Mouse (Mus musculus): ENCODE measurements around the gene Rtbdn. TPM values are rescaled to one million over a fixed set of nuclear protein-coding genes. Genes with fewer than 3 reads are reported as not detected.
A peak's percentile ranks its signal among the peaks of the same experiment; 100 is the strongest.

Rtbdn gene
- total RNA-seq, 2 experiments from 2014 or later: not detected

DNA sequence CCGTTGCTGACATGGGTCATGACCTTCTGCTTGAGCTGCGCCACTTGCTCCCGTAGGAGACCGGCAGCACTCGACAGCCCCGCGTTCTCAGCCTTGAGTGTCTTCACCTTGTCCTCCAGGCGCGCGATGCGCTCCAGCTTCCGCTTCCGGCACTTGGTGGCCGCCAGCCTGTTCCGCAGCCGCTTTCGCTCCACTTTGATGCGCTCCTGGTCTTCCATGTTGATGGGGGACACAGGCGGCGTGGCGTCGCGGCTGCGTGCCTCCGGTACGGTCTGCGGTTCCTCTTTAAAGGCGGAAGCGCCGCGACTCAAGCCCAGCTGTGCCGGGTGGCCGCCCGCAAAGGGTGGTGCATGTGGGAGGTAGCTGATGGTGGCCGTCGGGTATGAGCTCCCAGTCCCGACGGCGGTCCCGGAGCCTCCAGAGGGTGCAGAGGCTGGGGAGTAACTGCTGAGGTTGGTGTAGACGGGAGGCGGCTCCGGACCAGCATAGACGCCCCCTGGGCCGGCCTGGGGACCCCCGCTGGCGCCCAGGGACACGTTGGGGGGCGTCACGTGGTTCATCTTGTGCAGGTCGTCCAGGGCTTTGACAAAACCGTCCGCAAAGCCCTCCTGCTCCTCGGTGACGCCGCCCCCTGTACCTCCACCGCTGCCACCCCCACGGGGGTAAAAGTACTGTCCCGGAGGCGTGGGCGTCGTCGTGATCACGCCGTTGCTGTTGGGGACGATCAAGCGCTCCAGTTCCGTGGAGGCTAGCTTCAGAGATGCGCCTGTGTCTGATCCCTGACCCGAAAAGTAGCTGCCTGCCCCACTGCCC is 30.9 kb downstream of the Rtbdn start:
- intact Hi-C loops (cut with DNase I): loop anchor here (5.0 kb wide), 1 partner anchor 315 kb away; the partner anchor contains the start of gene Ier2
- peak; percentile 76 to 79 for DNase-seq

DNA sequence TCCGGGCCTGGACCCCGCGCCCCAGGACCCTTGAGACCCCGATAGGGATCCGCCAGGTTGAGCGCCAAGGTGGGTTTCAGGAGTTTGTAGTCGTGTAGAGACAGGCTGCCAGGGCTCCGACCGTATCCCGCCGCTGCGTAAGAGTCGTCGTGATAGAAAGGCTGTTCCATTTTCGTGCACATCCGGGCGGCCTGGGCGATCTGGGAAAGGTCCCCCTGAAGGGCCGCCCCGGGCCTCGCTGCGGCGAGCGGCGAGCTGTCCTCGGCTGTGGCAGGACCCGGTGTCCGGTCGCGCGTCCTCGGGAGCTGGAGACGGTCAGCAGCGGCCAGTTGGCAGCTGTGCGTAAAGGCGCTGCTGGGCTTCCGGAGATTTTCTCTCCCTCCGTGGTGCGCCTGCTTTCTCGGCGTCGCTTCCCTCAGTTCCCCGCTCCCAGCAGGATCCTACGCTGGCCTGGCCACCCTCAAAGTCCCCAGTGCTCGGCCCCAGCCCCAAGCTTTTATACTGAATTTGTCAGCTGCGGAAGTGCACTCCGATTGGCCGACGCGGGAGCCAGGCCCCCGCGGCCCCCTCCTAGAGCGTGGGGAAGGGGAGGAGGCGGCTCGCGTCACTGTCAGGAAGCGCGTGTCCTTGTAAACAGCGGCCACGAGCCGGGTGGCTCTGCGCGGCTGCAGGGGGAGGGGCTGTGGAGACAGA is 31.6 kb downstream of the Rtbdn start, which contains the start of gene Junb:
Junb (minus strand) TSS at position 471 of the 693 bp plus-strand sequence.
- intact Hi-C loops (cut with DNase I): loop anchor here (5.0 kb wide), 1 partner anchor 316 kb away; the partner anchor contains the start of gene Ier2
- peak; percentile 96 for DNase-seq

DNA sequence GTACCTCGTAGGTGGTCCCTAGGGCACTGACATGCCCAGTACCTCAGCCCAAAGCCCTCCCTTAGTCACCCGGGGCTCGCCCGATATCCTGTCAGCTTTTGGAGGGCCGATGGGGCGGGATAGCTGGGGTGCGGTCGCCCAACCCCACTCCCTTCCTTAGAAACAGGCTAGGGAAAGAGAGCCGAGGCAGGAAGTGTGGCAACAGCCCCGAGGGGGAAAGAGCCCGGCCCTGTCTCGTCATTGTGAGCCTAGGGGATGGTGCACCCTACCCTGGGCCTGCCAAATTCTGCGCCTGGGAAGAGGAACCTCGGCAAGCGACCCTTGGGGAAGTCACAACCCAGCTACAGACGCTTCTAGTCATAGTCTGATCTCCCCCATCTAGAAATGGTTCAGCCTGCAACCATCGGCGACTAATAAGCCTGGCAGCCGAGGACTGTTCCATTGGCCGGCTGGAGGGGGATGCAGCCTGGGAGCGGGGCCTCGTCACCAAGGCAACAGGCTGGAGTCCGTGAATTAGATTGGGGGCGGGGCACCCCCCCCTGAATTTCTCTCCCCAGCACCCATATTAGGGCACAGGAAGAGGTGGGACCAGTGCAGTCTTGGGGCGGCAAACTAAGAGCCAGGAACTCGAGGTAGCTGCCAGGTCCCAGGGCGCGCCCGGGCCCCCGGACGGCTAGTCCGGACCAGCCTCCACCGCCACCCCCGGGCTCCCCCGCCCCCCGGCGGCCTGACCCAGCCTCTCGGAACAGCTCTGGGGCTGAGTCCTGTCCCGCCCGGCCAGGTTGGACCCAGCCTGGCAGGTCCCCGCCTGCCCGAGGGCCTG is 33.0 kb downstream of the Rtbdn start:
- intact Hi-C loops (cut with DNase I): loop anchor here (5.0 kb wide), 1 partner anchor 318 kb away; the partner anchor contains the start of gene Ier2
- peak; percentile 93 to 95 for DNase-seq

DNA sequence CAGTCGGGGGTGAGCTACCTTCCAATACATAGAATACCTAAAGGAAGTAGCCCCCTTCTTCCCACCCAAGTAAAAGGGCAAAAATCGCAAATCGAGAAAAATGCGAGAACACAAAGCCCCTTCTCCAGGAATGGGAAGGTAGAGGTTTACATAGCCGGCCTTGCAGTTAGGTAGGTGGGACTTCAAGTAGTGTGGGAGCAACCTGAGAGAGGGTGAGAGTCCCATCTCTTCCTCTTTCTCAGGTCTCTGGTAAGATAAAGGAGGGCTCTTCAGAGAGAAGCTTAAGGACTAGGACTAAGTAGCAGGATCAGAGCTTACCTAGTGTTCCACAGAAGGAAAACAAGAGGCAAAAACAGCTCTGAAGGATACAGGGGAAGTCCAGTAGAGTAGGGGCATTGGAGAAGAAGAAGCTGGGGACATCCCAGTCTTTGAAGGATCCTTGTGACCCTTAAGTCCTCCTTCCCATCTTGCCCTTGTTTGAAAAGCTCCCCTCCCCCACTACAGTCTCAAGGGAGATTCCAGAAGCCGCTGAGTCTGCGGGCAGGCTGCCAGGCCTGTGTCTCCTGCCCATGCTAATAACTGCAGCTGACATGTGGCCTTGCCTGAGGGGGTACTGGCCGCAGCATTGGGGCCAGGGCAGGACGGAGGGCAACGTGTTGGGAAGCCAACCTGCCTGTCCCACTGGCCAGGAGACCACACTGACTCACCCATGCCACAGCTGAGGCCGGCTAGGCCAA is 34.0 kb downstream of the Rtbdn start:
- intact Hi-C loops (cut with DNase I): no loop called here
- peak; percentile 87 to 88 for DNase-seq

DNA sequence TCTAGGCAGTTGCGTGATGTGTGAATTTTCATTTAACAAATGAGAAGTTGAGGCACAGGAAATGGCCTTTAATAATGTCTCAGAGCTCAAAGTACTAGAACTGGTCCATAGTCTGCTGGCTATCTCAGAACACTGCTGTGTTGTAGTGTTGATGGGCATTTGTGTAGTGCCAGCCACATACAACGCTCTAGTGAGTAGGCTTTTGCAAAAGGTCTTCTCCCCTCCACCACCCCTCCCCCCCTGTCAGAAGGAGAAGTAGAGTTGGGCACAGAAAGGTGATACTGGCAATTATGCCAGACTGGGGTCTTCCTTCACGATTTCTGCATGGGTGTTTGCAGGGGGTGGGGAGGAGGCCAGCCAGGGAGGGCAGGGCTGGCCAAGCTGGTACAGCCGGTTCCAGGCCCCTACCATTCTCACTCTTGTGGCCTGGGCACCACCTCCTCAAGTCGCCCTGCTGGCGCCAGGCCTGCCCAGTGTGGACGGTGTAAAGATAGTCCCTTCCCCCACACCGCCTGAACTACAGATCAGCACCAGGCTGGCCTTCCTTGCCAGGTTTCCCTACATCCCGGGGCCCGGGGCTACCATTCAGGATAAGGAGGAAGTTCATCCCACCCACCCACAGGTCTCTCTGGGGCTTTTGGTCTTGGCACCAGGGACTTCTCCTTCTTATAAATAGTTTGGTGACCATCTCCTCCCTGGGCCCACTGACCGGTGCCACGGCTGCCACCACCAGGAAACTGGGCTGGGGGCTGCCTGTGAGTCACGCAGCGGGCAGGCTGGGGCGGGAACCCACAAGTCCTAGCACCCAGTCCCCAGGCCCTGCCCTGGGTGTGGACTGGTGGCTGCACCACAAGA is 35.1 kb downstream of the Rtbdn start:
- intact Hi-C loops (cut with DNase I): no loop called here

DNA sequence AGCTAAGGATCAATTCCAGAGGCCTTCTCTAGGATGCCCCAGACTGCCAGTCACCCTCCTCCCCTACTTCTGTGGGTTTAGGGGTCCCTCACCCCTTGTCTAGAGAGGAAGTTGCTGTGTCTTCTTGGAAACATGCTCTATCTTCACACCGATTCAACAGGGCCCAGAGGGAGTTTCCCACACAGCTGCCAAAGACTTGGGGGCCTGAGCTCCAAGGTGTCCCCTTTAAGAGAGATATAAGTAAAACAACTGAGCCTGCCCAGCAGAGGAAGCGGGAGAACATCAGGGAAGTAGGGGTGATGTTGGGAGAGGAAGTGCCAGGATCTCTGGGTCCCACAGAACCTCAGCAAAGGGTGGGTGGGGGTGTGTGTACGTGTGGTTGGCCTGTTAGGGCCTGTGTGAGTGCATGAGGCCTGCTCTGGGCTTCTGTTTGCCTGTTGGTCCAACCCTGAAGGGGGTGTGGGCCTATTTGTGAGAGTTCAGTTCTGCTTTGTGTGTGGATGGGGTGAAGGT is 35.8 kb downstream of the Rtbdn start:
- DNase-seq: no peak
- intact Hi-C loops (cut with DNase I): no loop called here

More for the DNA sequence above, 35.1 kb downstream of the Rtbdn start:
- DNase-seq: no peak

DNA sequence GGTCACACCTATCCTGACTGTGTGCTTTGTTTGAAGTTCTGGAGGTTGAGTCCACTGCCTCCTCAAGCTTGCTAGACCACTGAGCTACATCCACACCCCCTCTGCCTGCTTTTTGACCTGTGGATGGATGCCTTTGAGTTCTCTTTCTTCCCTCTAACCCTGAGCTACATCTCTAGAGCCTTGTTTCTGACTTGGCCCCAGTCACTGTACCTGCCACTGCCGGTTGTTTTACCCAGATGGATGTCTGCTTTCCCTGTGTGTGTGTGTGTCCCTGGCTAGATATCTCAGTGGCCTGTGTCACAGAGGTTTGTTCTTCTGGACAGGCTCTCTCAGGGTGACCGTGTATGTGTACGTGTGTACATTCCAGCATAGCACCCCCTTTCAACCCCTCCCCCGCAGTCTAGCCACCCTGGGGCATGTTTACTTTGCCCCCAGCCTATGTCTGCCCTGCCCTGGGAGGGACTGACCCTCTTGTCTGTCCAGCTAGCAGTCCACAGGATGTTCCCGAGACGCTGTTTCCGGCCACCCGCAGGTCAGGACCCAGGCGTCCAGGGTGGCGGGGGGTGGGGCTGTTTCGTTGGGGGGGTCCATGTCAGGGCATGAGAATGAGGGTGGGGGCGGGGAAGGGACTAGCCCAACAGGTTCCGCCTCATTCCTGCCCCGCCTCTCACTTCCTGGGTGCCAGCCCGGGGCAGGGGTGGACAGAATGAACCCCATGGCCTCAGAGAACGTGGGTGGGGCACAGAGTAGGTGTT is 37.7 kb downstream of the Rtbdn start:
- intact Hi-C loops (cut with DNase I): no loop called here
- no peak for DNase-seq

DNA sequence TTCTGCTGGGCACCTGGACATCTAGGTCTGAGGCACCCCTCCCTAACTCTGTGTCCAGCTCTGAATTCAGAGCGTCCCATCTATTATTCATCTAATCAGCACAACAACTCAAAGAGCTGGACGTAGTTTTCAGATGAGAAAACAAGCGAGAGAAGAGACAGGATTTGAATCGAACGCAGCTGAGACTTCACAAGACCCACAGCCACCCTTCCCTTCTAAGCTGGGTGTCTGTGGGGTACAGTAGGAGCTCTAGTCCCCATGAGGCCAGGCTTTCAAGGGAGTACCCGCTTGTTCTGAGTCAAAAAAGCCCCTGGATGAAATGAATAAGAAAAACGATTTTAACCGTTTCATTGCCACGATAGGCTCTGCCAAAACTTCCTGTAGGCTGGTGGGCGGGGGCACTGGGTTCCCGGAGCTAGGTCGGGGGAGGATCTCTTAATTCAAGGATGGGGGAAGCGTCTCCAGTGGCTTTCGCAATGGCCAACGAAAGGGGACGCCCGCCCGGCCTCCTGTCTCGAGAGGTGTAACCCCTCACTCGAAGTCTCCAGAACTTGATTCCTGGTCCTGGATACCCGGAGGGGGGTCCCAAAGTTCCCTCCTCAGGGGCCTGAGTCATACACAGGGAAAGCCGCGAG is 38.4 kb downstream of the Rtbdn start:
- no peak for DNase-seq
- intact Hi-C loops (cut with DNase I): no loop called here

DNA sequence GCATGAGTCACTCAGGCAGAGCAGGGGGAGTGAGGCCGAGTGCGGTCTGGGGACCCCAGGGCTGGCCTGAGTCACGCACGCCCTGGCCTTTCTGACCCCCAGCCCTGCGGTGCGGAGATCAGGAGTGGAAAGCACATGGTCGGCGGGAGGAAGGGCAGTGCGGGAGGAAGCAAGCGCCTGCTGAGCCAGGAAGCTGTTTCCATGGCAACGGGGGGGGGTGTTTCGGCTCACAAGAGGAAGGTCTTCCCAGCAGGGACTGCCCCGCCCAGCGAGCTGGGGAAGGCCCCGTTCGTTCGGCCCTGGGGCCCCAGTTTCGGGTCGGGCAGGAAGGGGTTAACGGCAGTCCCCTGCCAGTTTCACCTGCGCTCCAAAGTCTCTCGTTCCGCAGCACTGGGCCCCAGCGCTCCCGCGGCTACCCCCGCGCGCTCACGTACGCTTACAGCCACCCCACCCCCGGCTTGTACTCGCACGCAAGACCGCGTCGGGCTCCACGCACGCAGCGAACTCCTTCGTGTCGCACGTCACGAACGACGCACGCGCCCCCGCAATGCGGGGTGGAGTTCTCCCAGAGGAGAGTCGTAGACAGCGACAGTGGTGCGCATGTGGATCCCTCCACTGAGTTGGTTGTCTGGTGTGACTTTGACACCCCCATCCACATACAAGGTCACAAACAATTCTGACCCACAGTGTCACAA is 39.0 kb downstream of the Rtbdn start:
- peak; percentile 91 for DNase-seq
- intact Hi-C loops (cut with DNase I): no loop called here

DNA sequence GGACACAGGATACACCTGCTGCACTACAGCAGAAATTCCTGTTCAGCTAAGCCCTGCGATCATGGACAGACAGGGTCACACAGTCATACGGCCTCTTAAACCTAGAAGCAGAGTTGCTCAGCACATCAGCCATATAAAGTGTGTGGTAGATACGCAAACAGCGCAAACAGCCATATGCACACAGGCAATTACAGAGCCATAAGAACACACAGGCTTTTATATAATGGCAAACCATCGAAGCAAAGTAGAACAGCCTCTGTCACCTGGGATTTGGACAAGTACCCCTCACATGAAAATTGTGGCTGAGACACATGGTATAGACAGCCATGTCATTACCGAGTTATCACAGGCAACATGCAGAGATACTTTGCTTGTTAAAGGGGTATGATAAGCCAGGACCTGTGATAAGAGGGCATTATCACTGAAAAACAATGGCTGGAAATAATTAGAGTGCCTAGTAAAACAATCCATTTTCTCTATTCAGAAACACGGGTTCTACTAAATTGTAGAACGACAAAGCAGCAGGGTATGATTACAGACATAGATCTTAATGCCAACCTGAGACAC is 39.7 kb downstream of the Rtbdn start:
- no peak for DNase-seq
- intact Hi-C loops (cut with DNase I): no loop called here

DNA sequence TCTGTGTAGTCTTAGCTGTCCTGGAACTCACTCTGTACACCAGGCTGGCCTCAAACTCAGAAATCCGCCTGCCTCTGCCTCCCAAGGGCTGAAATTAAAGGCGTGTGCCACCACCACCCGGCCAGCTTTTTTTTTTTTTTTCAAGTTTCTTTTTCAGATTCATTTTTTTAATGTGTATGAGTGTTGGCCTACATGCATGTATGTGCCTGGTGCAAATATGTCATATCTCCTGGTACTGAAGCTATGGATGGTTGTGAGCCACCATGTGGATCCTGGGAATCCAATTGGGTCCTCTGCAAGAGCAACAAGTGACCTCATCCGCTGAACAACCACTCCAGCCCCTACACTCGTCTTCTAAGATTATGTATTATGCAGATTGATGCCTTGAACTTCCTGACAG is 40.6 kb downstream of the Rtbdn start:
- intact Hi-C loops (cut with DNase I): no loop called here
- no peak for DNase-seq

DNA sequence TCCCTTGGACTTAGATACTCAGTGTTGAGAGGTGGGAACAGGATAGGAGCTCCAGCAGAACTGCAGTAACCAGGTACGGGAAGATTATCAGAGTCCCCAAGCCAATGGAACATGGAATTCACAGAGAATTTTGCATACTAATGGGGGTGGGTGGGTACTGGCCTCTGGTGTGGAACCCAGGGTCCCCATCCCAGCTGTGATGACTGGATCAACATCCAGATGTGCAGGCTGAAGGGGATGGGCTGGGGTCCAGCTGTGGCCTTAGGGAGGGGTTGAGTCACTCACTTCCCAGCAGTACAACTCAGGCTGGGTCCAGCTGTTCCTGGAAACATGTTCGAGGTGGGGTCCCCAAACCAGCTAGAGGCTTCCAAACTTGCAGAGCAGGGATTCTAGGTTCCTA is 41.1 kb downstream of the Rtbdn start:
- DNase-seq: peak; percentile 66 to 73
- intact Hi-C loops (cut with DNase I): no loop called here

DNA sequence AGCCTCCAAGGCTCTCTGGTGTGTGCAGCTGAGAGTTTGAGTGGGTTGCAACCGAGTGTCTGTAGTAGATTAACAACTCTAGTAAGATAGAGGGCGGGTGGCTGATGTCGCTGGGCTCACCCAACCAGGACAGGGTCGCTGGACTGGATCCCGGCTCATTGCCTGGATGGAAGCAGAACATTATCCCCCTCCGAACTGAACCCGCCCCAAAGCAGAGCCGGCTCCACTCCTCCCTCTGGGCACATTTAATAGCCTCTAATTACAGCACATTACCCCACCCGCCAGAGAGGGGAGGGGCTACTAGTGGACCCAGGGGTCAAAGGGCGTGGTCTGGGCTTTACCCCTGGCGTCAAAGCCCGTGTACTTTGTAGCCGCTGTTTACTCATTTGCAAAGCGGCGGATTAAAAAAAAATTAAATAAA is 42.5 kb downstream of the Rtbdn start:
- intact Hi-C loops (cut with DNase I): no loop called here
- DNase-seq: peak; percentile 58 to 61

DNA sequence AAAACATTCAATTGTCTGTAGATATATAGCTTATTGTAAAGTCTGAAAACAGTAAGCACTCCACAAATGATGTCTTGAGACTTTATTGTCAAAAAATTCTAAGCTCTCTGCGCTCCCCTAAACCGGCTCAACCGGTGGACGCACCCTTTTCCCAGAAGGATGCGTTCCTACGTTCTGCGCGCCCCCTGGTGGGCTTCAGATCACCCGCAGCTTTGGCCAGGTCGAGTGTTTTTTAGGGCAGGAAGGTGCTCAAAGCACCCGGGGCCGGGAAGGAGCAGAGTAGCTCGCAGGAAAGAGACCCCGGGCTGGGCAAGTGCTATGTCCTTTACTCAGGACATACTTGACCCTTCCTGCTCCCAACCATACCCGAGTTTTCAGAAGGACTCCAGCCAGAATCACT is 43.0 kb downstream of the Rtbdn start:
- intact Hi-C loops (cut with DNase I): loop anchor here (1.0 kb wide), 1 partner anchor 16 kb away; no protein-coding TSS in a partner anchor
- peak; percentile 96 to 98 for DNase-seq

DNA sequence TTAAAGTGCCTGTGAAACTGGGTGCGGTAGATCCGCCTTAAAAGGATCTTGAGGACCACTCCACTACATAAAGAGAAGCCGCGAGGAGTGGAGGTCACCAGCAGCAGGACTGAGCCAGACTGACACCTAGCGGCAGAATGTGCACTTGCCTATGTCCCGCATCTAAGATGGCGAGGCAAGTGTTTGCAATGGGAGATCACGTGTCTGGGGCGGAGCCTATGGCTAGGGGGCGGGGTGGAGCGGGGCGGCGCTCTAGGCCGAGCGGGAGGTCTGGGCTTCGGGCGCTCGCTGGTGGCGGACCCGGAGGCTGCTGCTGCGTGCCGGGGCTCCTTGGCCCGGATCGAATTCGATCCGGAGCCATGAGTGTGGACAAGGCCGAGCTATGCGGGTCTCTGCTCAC is 43.6 kb downstream of the Rtbdn start, which contains the start of gene Hook2:
Hook2 (plus strand) TSS at position 255 of the 400 bp plus-strand sequence.
- intact Hi-C loops (cut with DNase I): loop anchor here (1.0 kb wide), 1 partner anchor 16 kb away; no protein-coding TSS in a partner anchor
- DNase-seq: peak; percentile 98 to 99

DNA sequence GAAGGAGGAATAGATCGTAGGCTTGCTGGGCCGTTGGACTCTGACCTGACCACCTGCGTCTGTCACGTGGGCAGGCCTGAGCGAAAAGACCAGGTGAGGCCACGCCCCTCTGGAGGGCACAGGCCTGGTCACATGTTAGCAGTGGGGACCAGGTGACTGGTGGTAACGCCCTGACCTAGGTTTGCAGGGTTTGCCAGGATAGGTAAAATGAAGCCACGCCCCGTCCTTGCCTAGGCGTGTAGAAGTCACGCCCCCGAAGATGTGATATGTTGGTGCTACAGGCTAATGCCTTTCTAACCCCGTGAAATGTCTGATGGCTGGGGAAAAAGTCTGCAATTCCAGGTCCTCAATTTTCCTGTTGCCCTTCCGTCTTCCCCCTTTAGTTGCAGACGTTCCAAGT is 44.0 kb downstream of the Rtbdn start:
- no peak for DNase-seq
- intact Hi-C loops (cut with DNase I): loop anchor here (1.0 kb wide), 1 partner anchor 17 kb away; no protein-coding TSS in a partner anchor
